Mouse (Mus musculus) midbrain, embryonic 14.5 days (tissue): Measurements from ENCODE around the gene Fscn1. TPM values are rescaled to one million over a fixed set of nuclear protein-coding genes. Genes with fewer than 3 reads are reported as not detected.
A peak's percentile ranks its signal among the peaks of the same experiment; 100 is the strongest.

Experiments used
- ATAC-seq: fragments of 200-750 bp; cut with Nextera tagmentation; 2 replicates; pipeline ENCODE4 v1.8.0; 2017; ENCODE audit warnings: moderate number of reproducible peaks, moderate library complexity; ENCODE audit not compliant: low FRiP score, low TSS enrichment
- DNase-seq: peaks from one replicate; pipeline ENCODE4 v3.0.0-alpha.2; 2015
- H3K27ac ChIP-seq: fragments of 300-500 bp; sonication (generic); replicated peaks from 2 replicates; pipeline ENCODE4 v1.5.1; 2014; ENCODE audit warnings: mild to moderate bottlenecking, low read depth, low read length, moderate library complexity
- H3K27me3 ChIP-seq: fragments of 300-500 bp; sonication (generic); 2 replicates; pipeline ENCODE4 v1.6.1; 2014; ENCODE audit warnings: low read length, control low read depth, mixed read lengths; ENCODE audit not compliant: control insufficient read depth, insufficient read depth
- H3K36me3 ChIP-seq: fragments of 300-500 bp; sonication (generic); 2 replicates; pipeline ENCODE4 v1.6.1; 2014; ENCODE audit warnings: low read length, control low read depth; ENCODE audit not compliant: control insufficient read depth, insufficient read depth
- H3K4me1 ChIP-seq: fragments of 300-500 bp; sonication (generic); 2 replicates; pipeline ENCODE4 v1.6.1; 2014; ENCODE audit warnings: mild to moderate bottlenecking, antibody characterized with exemption, low read length, control low read depth; ENCODE audit not compliant: control insufficient read depth, insufficient read depth
- H3K4me2 ChIP-seq: fragments of 300-500 bp; sonication (generic); 2 replicates; pipeline ENCODE4 v1.6.1; 2014; ENCODE audit warnings: mild to moderate bottlenecking, low read length, moderate library complexity
- H3K4me3 ChIP-seq: fragments of 300-500 bp; sonication (generic); replicated peaks from 2 replicates; pipeline ENCODE4 v1.5.1; 2014; ENCODE audit warnings: low read depth, low read length
- H3K9ac ChIP-seq: fragments of 300-500 bp; sonication (generic); replicated peaks from 2 replicates; pipeline ENCODE4 v1.6.1; 2014; ENCODE audit warnings: mild to moderate bottlenecking, low read length, moderate library complexity
- H3K9me3 ChIP-seq: fragments of 300-500 bp; sonication (generic); 2 replicates; pipeline ENCODE4 v1.6.1; 2016; ENCODE audit warnings: low read length, control low read depth, mixed read lengths; ENCODE audit not compliant: control insufficient read depth
- WGBS: fragments of 180-500 bp; shearing (Covaris S2); extraction: QIAGEN DNeasy Blood & Tissue Kit; methylation state at CpG from one replicate; pipeline ENCODE4 v1.1.7; 2014; 5-methylcytosine and 5-hydroxymethylcytosine counted together
- polyA plus RNA-seq: library from polyadenylated mRNA; unstranded; fragments of >200 nt; fragmentation: Nextera tagmentation; extraction: Ambion mirVana; gene quantifications from 2 replicates; pipeline ENCODE4 v1.2.1, GENCODE M21; 2014

Fscn1 gene
- polyA plus RNA-seq, 1 experiment from 2014 or later: 580 TPM

DNA sequence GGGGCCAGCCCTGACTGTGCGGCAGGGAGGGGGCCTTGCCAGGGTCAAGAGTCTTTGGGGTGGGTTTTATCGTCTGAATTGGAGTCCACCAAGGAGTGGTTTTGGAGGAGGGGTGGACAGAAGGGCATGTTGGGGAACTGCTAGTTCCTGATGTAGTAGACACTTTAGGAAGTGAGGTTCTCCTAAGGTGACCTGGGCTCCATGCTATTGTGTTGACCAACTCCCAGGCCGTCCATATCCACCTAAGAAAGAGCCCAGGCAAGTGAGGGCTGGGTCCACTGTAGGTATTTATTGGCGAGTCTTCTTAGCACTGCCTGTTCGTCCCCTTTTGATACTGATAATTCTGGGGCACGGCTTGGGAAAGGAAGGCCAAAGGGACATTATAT lies 39.1 kb upstream of the Fscn1 start:
- Histone ChIP-seq H3K9ac (no peak overlapping the region), H3K27me3 (no peaks in the 10 kb centered on the region), H3K4me1 (no peaks in the 10 kb centered on the region), H3K27ac (no peak overlapping the region), H3K4me2 (no peak overlapping the region), H3K9me3 (no peaks in the 10 kb centered on the region), H3K4me3 (no peak overlapping the region), H3K36me3 (no peaks in the 10 kb centered on the region)
- ATAC-seq (no peak), DNase-seq (no peak)
- 86% methylated on average over 6 of the region's 6 CpGs for WGBS

DNA sequence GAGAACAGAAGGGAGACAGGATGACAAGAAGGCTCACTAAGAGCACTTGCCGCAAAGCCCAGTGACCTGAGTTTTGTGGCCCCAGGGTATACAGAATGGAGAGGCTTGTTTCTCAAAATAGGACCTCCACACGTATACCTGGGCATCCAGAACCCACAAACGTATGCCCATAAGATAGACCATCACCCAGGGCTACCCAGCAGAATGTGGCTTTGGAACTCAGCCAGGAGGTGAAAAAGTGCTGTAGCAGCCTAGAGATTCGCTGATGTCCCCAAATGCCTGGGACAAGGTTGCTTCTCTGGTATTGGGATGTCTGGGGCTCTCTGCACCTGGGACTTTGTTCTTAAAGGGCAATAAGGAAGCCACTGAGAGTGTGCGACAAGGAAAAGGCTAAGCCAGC lies 37.9 kb upstream of the Fscn1 start:
- Histone ChIP-seq H3K4me3 (no peak overlapping the region), H3K9me3 (no peaks in the 10 kb centered on the region), H3K27ac (no peak overlapping the region), H3K9ac (no peak overlapping the region), H3K4me1 (0 out of 2 replicates have a peak, but pooled peaks cover 4% of the 10 kb centered on the region), H3K27me3 (no peaks in the 10 kb centered on the region), H3K36me3 (no peaks in the 10 kb centered on the region), H3K4me2 (no peak overlapping the region)
- WGBS: 90% methylated on average over 5 of the region's 5 CpGs
- DNase-seq (no peak), ATAC-seq (no peak)

DNA sequence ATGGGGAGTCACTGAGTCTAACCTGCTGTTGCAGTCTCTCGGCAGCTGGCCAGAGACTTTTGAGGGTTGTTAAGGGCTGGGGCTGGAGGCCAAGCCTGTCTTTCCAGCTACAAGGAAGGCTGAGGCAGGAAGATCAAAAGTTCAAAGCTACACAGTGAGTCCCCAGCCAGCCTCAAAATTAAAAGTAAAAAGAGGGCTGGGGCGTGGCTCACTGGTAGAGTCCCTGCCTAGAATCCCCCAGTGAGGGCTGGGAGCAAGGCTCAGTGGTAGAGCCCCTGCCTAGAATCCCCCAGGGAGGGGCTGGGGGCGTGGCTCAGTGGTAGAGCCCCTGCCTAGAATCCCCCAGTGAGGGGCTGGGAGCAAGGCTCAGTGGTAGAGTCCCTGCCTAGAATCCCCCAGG lies 36.4 kb upstream of the Fscn1 start:
- Histone ChIP-seq H3K9me3 (no peaks in the 10 kb centered on the region), H3K9ac (no peak overlapping the region), H3K27ac (no peak overlapping the region), H3K4me2 (no peak overlapping the region), H3K4me1 (0 out of 2 replicates have a peak, but pooled peaks cover 4% of the 10 kb centered on the region), H3K4me3 (no peak overlapping the region), H3K27me3 (peaks cover 2% of the 10 kb centered on the region; the same call in 1 of the 2 replicates), H3K36me3 (no peaks in the 10 kb centered on the region)
- no peak for ATAC-seq
- 71% methylated on average over 3 of the region's 3 CpGs for WGBS
- no peak for DNase-seq

DNA sequence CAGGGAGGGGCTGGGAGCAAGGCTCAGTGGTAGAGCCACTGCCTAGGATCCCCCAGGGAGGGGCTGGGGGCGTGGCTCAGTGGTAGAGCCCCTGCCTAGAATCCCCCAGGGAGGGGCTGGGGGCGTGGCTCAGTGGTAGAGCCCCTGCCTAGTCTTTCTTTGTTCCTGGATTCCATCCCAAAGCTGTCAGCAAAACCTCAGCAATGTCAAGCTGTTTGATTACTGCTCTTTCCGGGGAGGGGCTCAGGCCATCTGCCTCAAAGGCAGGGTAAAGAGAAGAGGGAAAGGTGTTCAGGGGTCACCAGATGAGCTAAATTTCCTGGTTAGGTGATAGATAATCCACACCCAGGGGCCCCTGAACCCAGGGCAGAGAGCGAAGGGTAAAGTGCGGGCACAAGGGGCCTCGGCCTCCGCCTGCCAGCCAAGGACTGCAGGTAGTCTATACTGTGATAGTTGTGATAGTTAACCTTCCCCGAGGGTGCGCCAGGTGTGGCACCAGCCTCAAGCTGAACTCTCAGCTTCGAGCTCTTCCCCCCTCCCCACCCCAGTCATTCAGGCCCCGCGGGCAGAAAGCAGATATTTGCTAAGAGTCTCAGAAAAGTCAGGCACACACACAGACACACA lies 35.7 kb upstream of the Fscn1 start:
- Histone ChIP-seq H3K9me3 (no peaks in the 10 kb centered on the region), H3K4me3 (no peak overlapping the region), H3K36me3 (no peaks in the 10 kb centered on the region), H3K9ac (no peak overlapping the region), H3K4me2 (no peak overlapping the region), H3K27ac (no peak overlapping the region), H3K27me3 (peaks cover 6% of the 10 kb centered on the region; the same call in 1 of the 2 replicates), H3K4me1 (0 out of 2 replicates have a peak, but pooled peaks cover 4% of the 10 kb centered on the region)
- WGBS: 82% methylated on average over 12 of the region's 12 CpGs
- no peak for DNase-seq
- no peak for ATAC-seq

DNA sequence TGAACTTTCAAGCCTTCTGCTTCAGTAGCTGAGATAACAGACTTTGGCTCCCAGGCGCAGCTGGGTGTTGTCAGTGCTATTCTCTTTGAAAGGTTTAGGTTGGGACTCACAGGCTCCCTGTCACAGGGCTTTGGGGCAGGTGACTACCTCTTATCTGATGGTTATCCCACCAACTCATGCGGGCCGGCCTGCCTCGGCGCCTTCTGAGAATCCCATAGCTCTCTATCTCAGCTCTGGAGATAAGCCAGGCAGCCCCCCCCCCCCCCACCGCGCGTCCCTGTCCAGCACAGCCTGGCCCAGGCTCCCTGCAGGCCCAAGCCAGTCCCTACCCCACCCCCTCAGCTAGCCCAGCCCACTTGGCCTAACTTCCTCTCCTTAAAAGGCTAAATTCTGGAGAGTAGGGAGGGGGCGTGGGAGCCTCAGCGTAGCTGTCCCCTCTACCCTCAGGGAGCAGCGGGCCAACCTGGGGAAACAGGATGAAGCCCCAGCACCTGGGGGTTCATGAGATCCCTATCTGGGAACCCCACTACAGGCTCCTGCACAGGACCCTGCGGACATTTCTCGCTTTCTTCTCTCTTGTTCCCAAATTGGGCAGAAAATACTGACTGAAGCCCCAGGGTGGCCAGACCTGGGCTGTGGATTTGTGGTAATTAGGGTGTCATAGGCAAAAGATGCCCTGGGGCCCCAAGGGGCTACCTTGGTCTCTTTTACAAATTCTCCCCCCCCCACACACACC lies 33.8 kb upstream of the Fscn1 start:
- WGBS: 17% methylated on average over 13 of the region's 13 CpGs
- peaks cover 9% of the 10 kb centered on the region for H3K27me3 ChIP-seq
- no peak overlapping the region for H3K27ac ChIP-seq
- no peak overlapping the region for H3K9ac ChIP-seq
- DNase-seq (no peak), ATAC-seq (no peak)
- no peaks in the 10 kb centered on the region for H3K36me3 ChIP-seq
- no peaks in the 10 kb centered on the region for H3K9me3 ChIP-seq
- H3K4me3 ChIP-seq: no peak overlapping the region
- no peak overlapping the region for H3K4me2 ChIP-seq
- 0 out of 2 replicates have a peak, but pooled peaks cover 4% of the 10 kb centered on the region for H3K4me1 ChIP-seq

DNA sequence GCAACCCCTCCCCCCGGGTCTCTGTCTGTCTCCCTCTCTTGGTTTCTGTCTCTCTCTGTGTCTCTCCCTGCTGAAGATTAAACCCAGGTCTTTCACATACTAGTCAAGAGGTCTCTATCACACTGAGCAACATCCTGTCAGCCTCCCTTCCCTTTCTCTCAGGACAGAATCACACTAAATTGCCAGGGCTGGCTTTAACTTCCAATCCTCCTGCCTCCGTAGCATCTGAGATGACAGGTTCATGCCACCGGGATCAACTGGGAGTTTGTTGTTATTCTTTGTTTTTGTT lies 33.3 kb upstream of the Fscn1 start:
- no peak overlapping the region for H3K9ac ChIP-seq
- no peaks in the 10 kb centered on the region for H3K36me3 ChIP-seq
- no peak overlapping the region for H3K27ac ChIP-seq
- H3K4me2 ChIP-seq: no peak overlapping the region
- 0 out of 2 replicates have a peak, but pooled peaks cover 4% of the 10 kb centered on the region for H3K4me1 ChIP-seq
- H3K9me3 ChIP-seq: no peaks in the 10 kb centered on the region
- H3K27me3 ChIP-seq: peaks cover 9% of the 10 kb centered on the region
- no peak overlapping the region for H3K4me3 ChIP-seq
- DNase-seq (no peak), ATAC-seq (no peak)
- WGBS: 68% methylated on average over 3 of the region's 3 CpGs

DNA sequence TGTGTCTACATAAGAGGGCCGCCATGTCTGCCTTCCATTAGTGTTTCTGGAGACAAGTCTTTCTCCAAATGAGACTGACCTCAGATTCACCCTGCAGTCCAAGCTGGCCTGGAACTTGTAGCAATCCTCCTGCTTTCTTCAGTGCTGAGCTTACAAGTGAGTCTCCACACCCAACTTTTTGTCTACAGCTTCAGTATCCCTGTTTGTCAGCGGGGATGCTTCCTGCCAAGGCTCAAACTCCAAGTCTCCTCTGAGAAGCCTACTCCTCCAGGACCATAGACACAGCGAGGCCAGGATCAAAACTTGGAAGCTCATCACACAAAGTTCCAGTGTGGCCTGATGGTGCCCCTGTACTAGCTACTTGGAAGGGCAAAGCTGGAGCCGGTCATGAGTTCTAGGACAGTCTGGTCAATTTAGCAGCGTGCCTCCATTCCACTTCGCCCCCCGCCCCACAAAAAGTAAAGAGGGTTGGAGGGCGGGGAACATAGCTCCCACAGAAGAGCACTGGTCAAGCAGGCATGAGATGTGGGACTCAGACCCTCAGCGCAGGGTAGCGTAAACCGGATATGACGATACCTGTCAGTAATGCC lies 32.7 kb upstream of the Fscn1 start:
- DNase-seq: no peak
- Histone ChIP-seq H3K36me3 (no peaks in the 10 kb centered on the region), H3K4me3 (no peak overlapping the region), H3K27ac (no peak overlapping the region), H3K27me3 (peaks cover 9% of the 10 kb centered on the region), H3K9me3 (no peaks in the 10 kb centered on the region), H3K4me2 (no peak overlapping the region), H3K4me1 (0 out of 2 replicates have a peak, but pooled peaks cover 4% of the 10 kb centered on the region), H3K9ac (no peak overlapping the region)
- ATAC-seq: no peak
- 94% methylated on average over 12 of the region's 12 CpGs for WGBS

DNA sequence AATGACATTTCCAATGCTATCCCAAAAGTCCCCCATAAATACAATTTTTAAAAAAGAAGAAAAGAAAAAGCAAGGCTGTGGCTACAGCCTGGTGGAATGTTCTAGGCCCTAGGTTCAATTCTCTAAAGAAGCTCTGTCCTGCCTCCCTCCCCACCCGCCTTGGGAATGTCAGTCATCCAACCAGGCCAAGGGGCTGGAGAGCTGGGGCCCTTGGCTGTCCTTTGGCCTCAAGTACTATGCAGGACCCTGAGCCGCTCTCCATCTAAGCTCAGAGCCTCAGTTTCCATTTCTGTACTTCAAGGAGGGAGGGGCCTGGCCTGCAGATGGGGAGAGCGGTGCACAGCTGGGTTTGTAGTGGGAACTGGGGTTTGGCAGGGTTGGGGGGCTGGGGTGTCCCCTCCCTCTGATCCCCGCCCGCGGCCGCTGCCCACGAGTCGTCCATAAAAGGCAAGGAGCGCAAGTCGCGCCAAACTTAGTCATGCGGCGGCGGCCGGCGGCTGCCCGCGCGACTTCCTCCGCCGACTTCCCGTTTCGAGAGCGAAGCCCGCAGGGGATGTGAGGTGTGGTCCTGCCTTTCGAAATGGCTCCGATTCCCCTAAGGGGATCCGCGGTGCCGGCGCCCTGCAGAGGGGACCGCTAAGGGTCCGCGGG lies 31.3 kb upstream of the Fscn1 start:
- Histone ChIP-seq H3K9ac (peak overlapping the region; percentile 39), H3K36me3 (no peaks in the 10 kb centered on the region), H3K27ac (no peak overlapping the region), H3K4me1 (0 out of 2 replicates have a peak, but pooled peaks cover 4% of the 10 kb centered on the region), H3K9me3 (no peaks in the 10 kb centered on the region), H3K27me3 (peaks cover 9% of the 10 kb centered on the region), H3K4me3 (peak overlapping the region; percentile 26), H3K4me2 (peak overlapping the region; percentile 54)
- 4% methylated on average over 34 of the region's 35 CpGs for WGBS
- ATAC-seq (no peak), DNase-seq (peak; percentile 71)
